Mouse (Mus musculus) MEL (cell line): ENCODE data around the gene Enox1. TPM values are rescaled to one million over a fixed set of nuclear protein-coding genes. Genes with fewer than 3 reads are reported as not detected.

Experiments
- DNase-seq: peaks from one replicate; pipeline ENCODE4 v3.0.0; 2011; ENCODE audit warnings: low read depth, low spot score
- H3K27ac ChIP-seq: 2 replicates; pipeline ENCODE4 v1.5.1; 2012; ENCODE audit warnings: low read depth, mild to moderate bottlenecking, control low read depth, low read length, moderate library complexity; ENCODE audit not compliant: control insufficient read depth
- H3K27me3 ChIP-seq, 2 experiments: fragments of 150-350 bp in 1 of 2; sonication (generic) in 1 of 2; 2 replicates each; pipeline ENCODE4 v1.6.1; 2012; ENCODE audit warnings: low read length in 2 of 2, mild to moderate bottlenecking in 2 of 2, improper control_type of control experiment in 1 of 2, moderate library complexity in 1 of 2; ENCODE audit not compliant: insufficient read depth in 2 of 2, control insufficient read depth in 1 of 2
- H3K36me3 ChIP-seq, 2 experiments: 2 replicates each; pipeline ENCODE4 v1.6.1; 2012 to 2014; ENCODE audit warnings: low read length in 2 of 2, improper control_type of control experiment in 1 of 2, inconsistent platforms in 1 of 2, mild to moderate bottlenecking in 1 of 2; ENCODE audit not compliant: insufficient read depth in 2 of 2, control insufficient read depth in 1 of 2
- H3K4me1 ChIP-seq, 2 experiments: fragments of 150-350 bp in 1 of 2; sonication (generic) in 1 of 2; 2 replicates each; pipeline ENCODE4 v1.6.1; 2012; ENCODE audit warnings: low read length in 2 of 2, improper control_type of control experiment in 1 of 2, mild to moderate bottlenecking in 1 of 2; ENCODE audit not compliant: insufficient read depth in 2 of 2, control insufficient read depth in 1 of 2
- H3K4me3 ChIP-seq, 2 experiments: fragments of 150-350 bp in 1 of 2; sonication (generic) in 1 of 2; 2 replicates each; pipeline ENCODE4 v1.5.1; 2012; ENCODE audit warnings: low read depth in 2 of 2, low read length in 2 of 2, mild to moderate bottlenecking in 2 of 2, moderate library complexity in 2 of 2, control low read depth in 1 of 2, improper control_type of control experiment in 1 of 2; ENCODE audit not compliant: control insufficient read depth in 1 of 2, insufficient read depth in 1 of 2
- H3K79me2 ChIP-seq: 2 replicates; pipeline ENCODE4 v1.6.1; 2012; ENCODE audit warnings: mild to moderate bottlenecking, low read length, moderate library complexity; ENCODE audit not compliant: control insufficient read depth, poor library complexity, insufficient read depth
- H3K9ac ChIP-seq: 2 replicates; pipeline ENCODE4 v1.6.1; 2012; ENCODE audit warnings: low read depth, mild to moderate bottlenecking, control low read depth, low read length, moderate library complexity; ENCODE audit not compliant: control insufficient read depth, poor library complexity, severe bottlenecking
- H3K9me3 ChIP-seq: fragments of 150-350 bp; sonication (generic); replicated peaks from 2 replicates; pipeline ENCODE4 v1.6.1; 2012; ENCODE audit warnings: mild to moderate bottlenecking, low read length, improper control_type of control experiment, moderate library complexity; ENCODE audit not compliant: insufficient read depth
- BHLHE40 ChIP-seq: IDR thresholded peaks from 2 replicates; pipeline ENCODE4 v1.6.1; 2012; ENCODE audit warnings: low read depth, mild to moderate bottlenecking, inconsistent platforms, low read length, improper control_type of control experiment, borderline replicate concordance
- E2F4 ChIP-seq: IDR thresholded peaks from 2 replicates; pipeline ENCODE4 v1.6.1; 2011; ENCODE audit warnings: low read depth, low read length, improper control_type of control experiment, borderline replicate concordance
- ELF1 ChIP-seq: IDR thresholded peaks from 2 replicates; pipeline ENCODE4 v1.6.1; 2014; ENCODE audit warnings: low read depth, mild to moderate bottlenecking, inconsistent platforms, low read length, improper control_type of control experiment, moderate library complexity
- ETS1 ChIP-seq: IDR thresholded peaks from 2 replicates; pipeline ENCODE4 v1.6.1; 2012; ENCODE audit warnings: low read depth, mild to moderate bottlenecking, inconsistent platforms, low read length, improper control_type of control experiment, moderate library complexity
- GATA1 ChIP-seq: IDR thresholded peaks from 2 replicates; pipeline ENCODE4 v1.6.1; 2011; ENCODE audit warnings: low read depth, low read length, improper control_type of control experiment
- HCFC1 ChIP-seq: IDR thresholded peaks from 2 replicates; pipeline ENCODE4 v1.6.1; 2012; ENCODE audit warnings: low read depth, mild to moderate bottlenecking, inconsistent platforms, low read length, improper control_type of control experiment, moderate library complexity
- JUND ChIP-seq: IDR thresholded peaks from 2 replicates; pipeline ENCODE4 v1.6.1; 2011; ENCODE audit warnings: low read depth, mild to moderate bottlenecking, improper control_type of control experiment, low read length
- MAX ChIP-seq: IDR thresholded peaks from 2 replicates; pipeline ENCODE4 v1.6.1; 2011; ENCODE audit warnings: low read length, improper control_type of control experiment
- MEF2A ChIP-seq: IDR thresholded peaks from 2 replicates; pipeline ENCODE4 v1.6.1; 2014; ENCODE audit warnings: low read depth, mild to moderate bottlenecking, inconsistent platforms, low read length, improper control_type of control experiment; ENCODE audit not compliant: poor library complexity, insufficient replicate concordance, severe bottlenecking; ENCODE audit errors: extremely low read depth
- NELFE ChIP-seq: IDR thresholded peaks from 2 replicates; pipeline ENCODE4 v1.6.1; 2011; ENCODE audit warnings: low read depth, low read length, improper control_type of control experiment
- NRF1 ChIP-seq: IDR thresholded peaks from 2 replicates; pipeline ENCODE4 v1.6.1; 2014; ENCODE audit warnings: low read depth, mild to moderate bottlenecking, inconsistent platforms, low read length, improper control_type of control experiment, moderate library complexity; ENCODE audit not compliant: poor library complexity, insufficient read depth, severe bottlenecking
- POLR2A ChIP-seq, 2 experiments: IDR thresholded peaks; 2 replicates each; pipeline ENCODE4 v1.6.1; 2011 to 2012; ENCODE audit warnings: low read length in 2 of 2, mild to moderate bottlenecking in 2 of 2, control low read depth in 1 of 2, improper control_type of control experiment in 1 of 2, low read depth in 1 of 2, moderate library complexity in 1 of 2; ENCODE audit not compliant: control insufficient read depth in 1 of 2, insufficient read depth in 1 of 2, poor library complexity in 1 of 2
- POLR2AphosphoS5 ChIP-seq: IDR thresholded peaks from 2 replicates; pipeline ENCODE4 v1.6.1; 2012; ENCODE audit warnings: low read depth, borderline replicate concordance, mild to moderate bottlenecking, inconsistent platforms, low read length, moderate library complexity, mixed read lengths
- SIN3A ChIP-seq: IDR thresholded peaks from 2 replicates; pipeline ENCODE4 v1.6.1; 2012; ENCODE audit warnings: low read length, improper control_type of control experiment, inconsistent platforms
- SMC3 ChIP-seq: IDR thresholded peaks from 2 replicates; pipeline ENCODE4 v1.6.1; 2011; ENCODE audit warnings: low read depth, low read length, improper control_type of control experiment
- TAL1 ChIP-seq: IDR thresholded peaks from 2 replicates; pipeline ENCODE4 v1.6.1; 2012; ENCODE audit warnings: mild to moderate bottlenecking, inconsistent platforms, low read length, moderate library complexity, mixed read lengths
- TBP ChIP-seq: IDR thresholded peaks from 2 replicates; pipeline ENCODE4 v1.8.0; 2011; ENCODE audit warnings: low read depth, low read length, improper control_type of control experiment
- ZKSCAN1 ChIP-seq: IDR thresholded peaks from 2 replicates; pipeline ENCODE4 v1.6.1; 2012; ENCODE audit warnings: low read depth, mild to moderate bottlenecking, inconsistent platforms, low read length, improper control_type of control experiment, moderate library complexity
- ZMIZ1 ChIP-seq: IDR thresholded peaks from 2 replicates; pipeline ENCODE4 v1.6.1; 2012; ENCODE audit warnings: low read depth, mild to moderate bottlenecking, inconsistent platforms, low read length, improper control_type of control experiment, moderate library complexity
- polyA plus RNA-seq, 2 experiments: library from polyadenylated mRNA; stranded (reverse) in 1 of 2; unstranded in 1 of 2; fragments of >175 nt in 1 of 2; fragments of >200 nt in 1 of 2; gene quantifications; 2 replicates each; pipeline versions ENCODE4 v1.2.1 to v1.2.4; 2012; ENCODE audit warnings: low replicate concordance in 2 of 2, low read depth in 1 of 2; ENCODE audit not compliant: insufficient read length in 2 of 2, insufficient read depth in 1 of 2, missing spikeins in 1 of 2
- total RNA-seq: library from RNA; depleted of rRNA; stranded (reverse); fragments of 300-350 nt; gene quantifications from 2 replicates; pipeline ENCODE4 v1.2.3, GENCODE M21; 2012

The Enox1 gene
- total and polyA plus RNA-seq, 3 experiments = not detected

DNA sequence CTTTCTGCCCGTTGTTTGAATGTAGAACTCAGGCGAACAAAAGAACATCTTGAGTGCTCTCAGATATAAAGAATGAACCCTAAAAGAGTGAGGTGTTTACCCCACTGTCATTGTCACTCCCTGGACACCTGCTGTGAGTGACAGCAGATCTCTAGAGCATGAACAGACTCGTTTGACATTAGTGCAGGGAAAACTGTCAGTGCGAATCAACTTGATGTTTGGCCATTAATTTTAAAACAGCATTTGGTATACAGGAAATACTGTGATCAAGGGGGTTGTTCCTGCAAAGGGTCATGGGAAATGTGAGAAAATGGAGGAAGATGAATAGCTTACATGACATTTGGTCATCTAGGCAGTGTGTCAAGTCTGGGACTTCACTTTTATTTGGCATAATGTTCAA lies 101.6 kb downstream of the Enox1 start:
- no peaks in the 10 kb centered on the region for H3K4me1 ChIP-seq
- no peak overlapping the region for H3K9ac ChIP-seq
- H3K4me3 ChIP-seq = no peak overlapping the region
- no peaks in the 10 kb centered on the region for H3K79me2 ChIP-seq
- DNase-seq = no peak
- H3K36me3 ChIP-seq = no peaks in the 10 kb centered on the region
- TF ChIP-seq ZKSCAN1 (no peak), NELFE (no peak)
- no peaks in the 10 kb centered on the region for H3K27me3 ChIP-seq
- H3K9me3 ChIP-seq = no peaks in the 10 kb centered on the region
- no peak overlapping the region for H3K27ac ChIP-seq

DNA sequence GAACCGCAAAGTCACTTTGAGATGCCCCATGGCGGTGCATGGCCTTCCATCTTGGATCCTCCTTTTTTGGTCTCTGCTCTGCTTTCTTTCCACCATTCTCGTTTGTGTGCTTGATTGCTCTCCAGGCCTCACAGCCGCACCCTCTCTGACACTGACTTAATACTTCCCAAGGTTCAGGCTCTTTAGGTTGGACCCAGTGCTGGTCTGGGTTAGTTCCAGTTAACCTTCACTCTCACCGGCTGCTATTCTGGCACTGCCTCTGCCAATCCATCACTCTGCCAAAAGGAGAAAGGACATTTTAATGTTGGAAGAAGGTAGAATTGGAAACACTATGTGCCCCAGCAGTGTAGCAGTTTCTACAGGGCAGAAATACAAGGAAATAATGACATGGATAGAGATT lies 103.1 kb downstream of the Enox1 start:
- Histone ChIP-seq H3K36me3 (no peaks in the 10 kb centered on the region), H3K9me3 (no peaks in the 10 kb centered on the region), H3K4me3 (no peak overlapping the region), H3K79me2 (no peaks in the 10 kb centered on the region), H3K4me1 (no peaks in the 10 kb centered on the region), H3K27ac (no peak overlapping the region), H3K27me3 (no peaks in the 10 kb centered on the region), H3K9ac (no peak overlapping the region)
- DNase-seq = no peak
- TF ChIP-seq MEF2A (no peak), POLR2A (IDR thresholded peaks at IDR 0.05; ENCODE audit: control insufficient read depth in 1 of 2, insufficient read depth in 1 of 2, low read depth in 1 of 2, low read length in 2 of 2, poor library complexity in 1 of 2) (no peak), POLR2AphosphoS5 (no peak), E2F4 (no peak), SMC3 (no peak), MAX (no peak), BHLHE40 (no peak), TAL1 (no peak), SIN3A (no peak), HCFC1 (no peak), TBP (no peak), ZMIZ1 (no peak), ELF1 (no peak), JUND (no peak), NRF1 (no peak), GATA1 (no peak), ETS1 (no peak)
